Mouse (Mus musculus): Measurements from ENCODE around the gene Slc18a2.
A peak's percentile ranks its signal among the peaks of the same experiment; 100 is the strongest.

Gene Slc18a2

GRCm38 (mm10) chr19:59280841-59281240 is 20.1 kb downstream of the Slc18a2 start:
- DNase-seq: no peak

GRCm38 (mm10) chr19:59282001-59282400 is 21.3 kb downstream of the Slc18a2 start:
- DNase-seq: no peak

GRCm38 (mm10) chr19:59289042-59289441 is 28.3 kb downstream of the Slc18a2 start:
- DNase-seq: no peak

GRCm38 (mm10) chr19:59289811-59290210 is 29.1 kb downstream of the Slc18a2 start:
- no peak for DNase-seq

- DNase-seq: no peak
These were observed 31.6 kb downstream of the Slc18a2 start for GRCm38 (mm10) chr19:59292183-59292839.

- DNase-seq: no peak
These were observed 54.6 kb downstream of the Slc18a2 start for GRCm38 (mm10) chr19:59315308-59315707.

- no peak for DNase-seq
These were observed 55.9 kb downstream of the Slc18a2 start for GRCm38 (mm10) chr19:59316571-59316970.

- DNase-seq: no peak
These were observed 61.3 kb downstream of the Slc18a2 start, which contains the start of gene Rps12-ps3 for GRCm38 (mm10) chr19:59321990-59322389. Gene Rps12-ps3 (plus strand): TSS chr19:59322290.

GRCm38 (mm10) chr19:59330816-59331225 is 70.1 kb downstream of the Slc18a2 start:
- DNase-seq: no peak

- no peak for DNase-seq
These were observed 76.0 kb downstream of the Slc18a2 start for GRCm38 (mm10) chr19:59336655-59337054.

GRCm38 (mm10) chr19:59337872-59338681 is 77.4 kb downstream of the Slc18a2 start:
- no peak for DNase-seq

- no peak for DNase-seq
These were observed 79.2 kb downstream of the Slc18a2 start for GRCm38 (mm10) chr19:59339908-59340307.

- no peak for DNase-seq
These were observed 82.3 kb downstream of the Slc18a2 start for GRCm38 (mm10) chr19:59342964-59343363.

- peak in 1 of 2 experiments; percentile 17 for DNase-seq
These were observed 83.6 kb downstream of the Slc18a2 start for GRCm38 (mm10) chr19:59344304-59344711.

- DNase-seq: peak; percentile 27 to 40
These were observed 84.5 kb downstream of the Slc18a2 start for GRCm38 (mm10) chr19:59345081-59345657.

Measured in kidney, adult 8-10 months (tissue).